Mouse (Mus musculus) liver, embryonic 12.5 days (tissue): Measurements from ENCODE around the gene Dusp10. TPM values are rescaled to one million over a fixed set of nuclear protein-coding genes. Genes with fewer than 3 reads are reported as not detected.

ENCODE experiments used
- ATAC-seq: fragments of 200-750 bp; cut with Nextera tagmentation; 2 replicates; pipeline ENCODE4 v1.8.0; 2017; ENCODE audit warnings: moderate number of reproducible peaks, mild to moderate bottlenecking, moderate library complexity
- H3K27ac ChIP-seq: fragments of 300-500 bp; sonication (generic); 2 replicates; pipeline ENCODE4 v1.5.1; 2016; ENCODE audit warnings: mild to moderate bottlenecking
- H3K27me3 ChIP-seq: fragments of 300-500 bp; sonication (generic); replicated peaks from 2 replicates; pipeline ENCODE4 v1.6.1; 2016; ENCODE audit warnings: mild to moderate bottlenecking, moderate library complexity
- H3K36me3 ChIP-seq: fragments of 300-500 bp; sonication (generic); 2 replicates; pipeline ENCODE4 v1.6.1; 2016; ENCODE audit warnings: mild to moderate bottlenecking, moderate library complexity
- H3K4me1 ChIP-seq: fragments of 300-500 bp; sonication (generic); 2 replicates; pipeline ENCODE4 v1.6.1; 2016
- H3K4me2 ChIP-seq: fragments of 300-500 bp; sonication (generic); 2 replicates; pipeline ENCODE4 v1.6.1; 2016; ENCODE audit warnings: mild to moderate bottlenecking, moderate library complexity
- H3K4me3 ChIP-seq: fragments of 300-500 bp; sonication (generic); 2 replicates; pipeline ENCODE4 v1.5.1; 2016; ENCODE audit warnings: mild to moderate bottlenecking, moderate library complexity
- H3K9ac ChIP-seq: fragments of 300-500 bp; sonication (generic); 2 replicates; pipeline ENCODE4 v1.6.1; 2016; ENCODE audit warnings: mild to moderate bottlenecking, moderate library complexity
- H3K9me3 ChIP-seq: fragments of 300-500 bp; sonication (generic); replicated peaks from 2 replicates; pipeline ENCODE4 v1.6.1; 2016; ENCODE audit warnings: mild to moderate bottlenecking, moderate library complexity
- WGBS: fragments of 180-500 bp; shearing (Covaris S2); methylation state at CpG from one replicate; pipeline ENCODE4 v1.1.7; 2016; ENCODE audit not compliant: insufficient replicate concordance; 5-methylcytosine and 5-hydroxymethylcytosine counted together
- polyA plus RNA-seq: library from polyadenylated mRNA; unstranded; fragments of >200 nt; fragmentation: Nextera tagmentation; extraction: Ambion mirVana; gene quantifications from 2 replicates; pipeline ENCODE4 v1.2.1, GENCODE M21; 2016

The Dusp10 gene
- polyA plus RNA-seq, 1 experiment from 2014 or later, result 4.1 TPM

DNA sequence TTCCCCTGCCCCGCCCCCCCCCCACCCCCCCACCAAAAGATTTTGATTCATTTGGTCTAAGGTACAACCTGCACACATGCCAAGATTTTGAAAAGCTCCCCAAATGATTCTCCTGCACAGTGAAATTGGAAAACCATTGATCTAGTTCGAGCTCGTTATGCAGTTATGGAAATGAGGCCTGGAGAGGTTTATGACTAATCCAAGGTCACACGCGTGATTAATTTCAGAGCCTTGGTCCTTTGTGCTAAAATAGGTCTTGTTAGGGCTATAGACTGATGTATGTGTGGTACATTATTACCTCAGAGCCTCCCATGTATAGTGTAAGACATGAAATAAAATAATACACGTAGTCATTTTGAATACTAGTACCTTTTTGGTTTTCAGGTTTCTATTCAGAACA lies 30.3 kb downstream of the Dusp10 start:
- WGBS, result 71% methylated on average over 6 of the region's 6 CpGs
- Histone ChIP-seq H3K4me1 (peaks cover 21% of the 10 kb centered on the region), H3K36me3 (no peaks in the 10 kb centered on the region; the same call in 1 of the 2 replicates), H3K9me3 (no peaks in the 10 kb centered on the region), H3K4me3 (no peak overlapping the region), H3K27ac (no peak overlapping the region), H3K4me2 (peak overlapping the region; percentile 12; the same call in 1 of the 2 replicates), H3K9ac (no peak overlapping the region), H3K27me3 (no peaks in the 10 kb centered on the region)
- no peak for ATAC-seq

DNA sequence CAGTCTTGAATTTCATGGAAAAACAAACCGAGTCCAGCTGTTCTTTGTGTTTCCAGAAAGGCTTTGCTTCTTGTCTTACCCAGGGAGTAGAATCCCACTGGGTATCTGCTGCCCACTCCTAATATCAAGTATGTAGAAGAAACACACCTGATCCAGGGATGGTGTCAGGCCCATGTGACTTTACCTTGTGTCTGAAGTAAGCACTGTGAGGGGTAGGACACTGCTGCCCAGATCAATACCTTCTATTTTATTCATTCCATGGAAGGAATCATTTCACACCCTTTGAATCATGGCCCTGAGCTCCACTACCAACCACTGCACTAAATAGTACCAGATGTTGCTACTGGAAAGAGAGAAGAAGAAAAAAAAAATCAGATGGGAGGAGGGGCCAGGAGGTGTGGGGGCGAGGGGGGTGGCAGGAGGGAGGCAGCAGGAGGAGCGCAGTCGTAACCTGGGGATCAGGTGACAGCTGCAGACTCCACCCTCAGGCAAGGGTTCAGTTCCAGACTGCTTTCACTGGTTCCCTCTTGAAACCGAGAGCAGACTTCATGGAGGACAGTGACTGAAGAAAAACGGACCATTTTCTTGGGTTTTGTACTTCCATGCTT lies 33.1 kb downstream of the Dusp10 start:
- H3K4me1 ChIP-seq, result peaks cover 26% of the 10 kb centered on the region
- no peak overlapping the region for H3K27ac ChIP-seq
- no peaks in the 10 kb centered on the region for H3K9me3 ChIP-seq
- ATAC-seq, result no peak
- no peak overlapping the region for H3K9ac ChIP-seq
- WGBS, result 64% methylated on average over 6 of the region's 6 CpGs
- H3K4me2 ChIP-seq, result no peak overlapping the region
- H3K27me3 ChIP-seq, result no peaks in the 10 kb centered on the region
- H3K4me3 ChIP-seq, result no peak overlapping the region
- no peaks in the 10 kb centered on the region for H3K36me3 ChIP-seq

- no peak for ATAC-seq
- 72% methylated on average over 9 of the region's 9 CpGs for WGBS
- Histone ChIP-seq H3K27ac (no peak overlapping the region), H3K9ac (no peak overlapping the region), H3K36me3 (no peaks in the 10 kb centered on the region), H3K4me3 (no peak overlapping the region), H3K4me1 (peaks cover 31% of the 10 kb centered on the region), H3K9me3 (no peaks in the 10 kb centered on the region), H3K4me2 (no peak overlapping the region), H3K27me3 (no peaks in the 10 kb centered on the region)
Measured at GRCm38 (mm10) chr1:184047818-184048217, 34.7 kb downstream of the Dusp10 start.

DNA sequence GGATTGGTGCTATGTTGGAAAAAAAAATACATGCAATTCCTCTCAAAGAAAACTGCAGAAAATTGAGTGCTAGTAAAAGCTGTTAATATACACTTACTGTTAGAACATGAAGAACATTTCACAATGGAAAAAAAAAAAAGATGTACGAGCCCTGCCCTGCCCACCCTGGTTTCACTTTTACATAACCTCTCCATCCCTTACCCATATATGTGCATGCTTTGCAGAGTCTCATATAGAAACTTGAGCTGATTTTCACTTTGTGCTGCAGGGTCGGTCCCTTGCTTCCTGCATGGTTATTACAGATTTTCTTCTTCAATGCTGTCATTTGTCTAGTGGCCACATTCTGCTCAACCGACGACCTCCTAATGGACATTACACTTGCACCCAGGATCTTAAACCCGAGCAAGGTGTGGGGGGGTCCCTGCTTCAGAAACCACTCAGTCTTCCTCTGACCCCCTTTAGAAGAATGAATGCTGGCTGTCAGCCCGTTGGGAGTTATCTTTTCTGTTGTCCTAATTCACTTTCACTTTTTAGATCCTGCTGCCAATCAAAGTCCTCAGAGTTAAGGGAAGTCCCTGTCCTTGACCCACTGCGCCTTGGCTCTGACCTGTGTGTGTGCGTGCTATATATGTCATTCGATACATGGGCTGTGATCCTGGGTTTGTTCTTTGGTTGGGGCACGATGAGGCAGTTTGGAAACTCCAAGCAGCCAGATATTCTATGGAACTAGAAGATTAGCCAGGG lies 35.7 kb downstream of the Dusp10 start:
- Histone ChIP-seq H3K9ac (no peak overlapping the region), H3K27me3 (no peaks in the 10 kb centered on the region), H3K9me3 (no peaks in the 10 kb centered on the region), H3K4me3 (no peak overlapping the region), H3K27ac (no peak overlapping the region), H3K36me3 (no peaks in the 10 kb centered on the region), H3K4me1 (peaks cover 30% of the 10 kb centered on the region), H3K4me2 (peak overlapping the region; percentile 11; the same call in 1 of the 2 replicates)
- no peak for ATAC-seq
- WGBS, result 54% methylated on average over 10 of the region's 10 CpGs

- WGBS, result 48% methylated on average over 1 of the region's 1 CpGs
Measured at GRCm38 (mm10) chr1:184051286-184051685, 38.2 kb downstream of the Dusp10 start.

GRCm38 (mm10) chr1:184051824-184052223 lies 38.7 kb downstream of the Dusp10 start:
- no peaks in the 10 kb centered on the region for H3K36me3 ChIP-seq
- 56% methylated on average over 6 of the region's 6 CpGs for WGBS
- no peak overlapping the region for H3K4me2 ChIP-seq
- H3K27me3 ChIP-seq, result no peaks in the 10 kb centered on the region
- ATAC-seq, result no peak
- H3K9me3 ChIP-seq, result no peaks in the 10 kb centered on the region
- peaks cover 25% of the 10 kb centered on the region for H3K4me1 ChIP-seq
- H3K4me3 ChIP-seq, result no peak overlapping the region
- H3K9ac ChIP-seq, result no peak overlapping the region
- no peak overlapping the region for H3K27ac ChIP-seq

More at GRCm38 (mm10) chr1:184051286-184051685, 38.2 kb downstream of the Dusp10 start:
- Histone ChIP-seq H3K27me3 (no peaks in the 10 kb centered on the region), H3K4me2 (no peak overlapping the region), H3K4me3 (no peak overlapping the region), H3K9me3 (no peaks in the 10 kb centered on the region), H3K27ac (no peak overlapping the region), H3K9ac (no peak overlapping the region), H3K4me1 (peaks cover 25% of the 10 kb centered on the region), H3K36me3 (no peaks in the 10 kb centered on the region)
- ATAC-seq, result no peak

DNA sequence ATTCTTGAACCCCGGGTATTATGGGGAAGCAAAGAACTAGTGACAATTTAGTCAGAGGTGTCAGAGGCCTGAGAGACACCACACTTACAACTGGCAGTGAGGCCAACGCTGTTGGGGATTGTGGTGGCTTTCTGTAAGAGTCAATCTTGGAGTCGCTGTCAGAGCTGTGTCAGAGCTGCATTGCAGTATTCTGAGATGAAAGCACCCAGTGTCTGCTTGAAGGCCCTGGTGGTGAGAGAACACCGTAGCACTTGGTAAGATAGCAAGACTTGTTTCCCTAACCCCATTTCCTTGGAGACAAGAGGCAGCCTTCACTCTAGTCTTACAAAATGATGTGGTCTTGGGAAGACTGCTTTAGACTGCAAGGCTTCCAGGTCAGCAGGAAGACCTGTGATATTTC lies 39.2 kb downstream of the Dusp10 start:
- H3K4me3 ChIP-seq, result no peak overlapping the region
- no peak for ATAC-seq
- H3K27ac ChIP-seq, result no peak overlapping the region
- no peaks in the 10 kb centered on the region for H3K9me3 ChIP-seq
- no peak overlapping the region for H3K9ac ChIP-seq
- 57% methylated on average over 4 of the region's 4 CpGs for WGBS
- no peaks in the 10 kb centered on the region for H3K27me3 ChIP-seq
- H3K4me1 ChIP-seq, result peaks cover 27% of the 10 kb centered on the region
- H3K4me2 ChIP-seq, result no peak overlapping the region
- H3K36me3 ChIP-seq, result no peaks in the 10 kb centered on the region

DNA sequence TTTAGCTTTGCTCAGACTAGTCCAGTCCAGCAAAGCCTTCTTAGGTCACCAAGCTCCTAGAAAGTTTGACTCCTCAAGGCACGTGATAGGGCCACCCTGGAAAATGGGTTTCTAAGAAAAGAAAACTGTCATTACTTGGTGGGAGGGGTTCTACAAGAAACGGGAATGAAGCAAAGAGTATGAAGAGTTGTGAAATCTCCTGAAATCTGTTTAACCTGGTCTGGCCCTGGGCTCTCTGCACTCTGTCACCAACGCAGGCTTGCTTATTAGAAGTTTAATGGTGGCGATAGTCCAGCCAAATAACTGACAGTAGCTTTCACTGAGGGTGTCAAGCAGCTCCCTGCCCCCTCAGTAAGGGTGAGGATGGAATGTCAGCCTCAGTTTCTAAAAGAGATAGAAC lies 40.0 kb downstream of the Dusp10 start:
- Histone ChIP-seq H3K4me2 (no peak overlapping the region), H3K9me3 (no peaks in the 10 kb centered on the region), H3K36me3 (no peaks in the 10 kb centered on the region), H3K4me1 (peaks cover 35% of the 10 kb centered on the region), H3K4me3 (no peak overlapping the region), H3K27me3 (no peaks in the 10 kb centered on the region), H3K27ac (no peak overlapping the region), H3K9ac (no peak overlapping the region)
- ATAC-seq, result no peak
- 60% methylated on average over 4 of the region's 4 CpGs for WGBS

- Histone ChIP-seq H3K4me3 (no peak overlapping the region), H3K4me1 (peaks cover 34% of the 10 kb centered on the region), H3K9ac (no peak overlapping the region), H3K4me2 (no peak overlapping the region), H3K27ac (no peak overlapping the region), H3K9me3 (no peaks in the 10 kb centered on the region), H3K27me3 (no peaks in the 10 kb centered on the region), H3K36me3 (no peaks in the 10 kb centered on the region)
- ATAC-seq, result no peak
- WGBS, result 67% methylated on average over 4 of the region's 4 CpGs
Measured at GRCm38 (mm10) chr1:184053711-184054110, 40.6 kb downstream of the Dusp10 start.

GRCm38 (mm10) chr1:184054176-184054575 lies 41.1 kb downstream of the Dusp10 start:
- no peaks in the 10 kb centered on the region for H3K36me3 ChIP-seq
- H3K4me3 ChIP-seq, result no peak overlapping the region
- ATAC-seq, result no peak
- H3K9me3 ChIP-seq, result no peaks in the 10 kb centered on the region
- WGBS, result 76% methylated on average over 2 of the region's 2 CpGs
- no peak overlapping the region for H3K9ac ChIP-seq
- H3K27me3 ChIP-seq, result no peaks in the 10 kb centered on the region
- H3K27ac ChIP-seq, result no peak overlapping the region
- H3K4me2 ChIP-seq, result no peak overlapping the region
- peaks cover 29% of the 10 kb centered on the region for H3K4me1 ChIP-seq

DNA sequence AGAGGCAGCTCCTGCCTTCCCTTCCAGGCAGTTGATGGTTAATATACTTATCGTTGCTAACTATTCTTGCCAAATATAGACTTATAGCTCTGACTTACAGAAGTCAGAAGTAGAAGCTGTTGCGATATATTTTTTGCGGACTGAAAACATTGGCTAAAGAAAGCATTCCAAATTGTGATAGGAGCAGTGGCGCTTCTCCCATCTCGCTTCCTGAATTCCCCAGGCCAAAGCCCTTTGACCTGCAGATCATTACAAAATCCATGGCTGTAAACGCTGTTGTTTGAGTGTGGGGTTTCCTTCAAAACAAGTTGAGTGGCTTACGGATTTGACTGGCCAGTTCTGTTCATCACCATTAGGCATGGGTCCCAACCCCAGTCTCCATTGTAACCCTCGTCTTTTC lies 45.1 kb downstream of the Dusp10 start:
- Histone ChIP-seq H3K27ac (no peak overlapping the region), H3K4me3 (no peak overlapping the region), H3K4me2 (no peak overlapping the region), H3K27me3 (no peaks in the 10 kb centered on the region), H3K9ac (no peak overlapping the region), H3K36me3 (no peaks in the 10 kb centered on the region), H3K4me1 (peaks cover 21% of the 10 kb centered on the region), H3K9me3 (no peaks in the 10 kb centered on the region)
- ATAC-seq, result no peak
- 72% methylated on average over 8 of the region's 8 CpGs for WGBS

GRCm38 (mm10) chr1:184059814-184060213 lies 46.7 kb downstream of the Dusp10 start:
- H3K36me3 ChIP-seq, result no peaks in the 10 kb centered on the region
- 69% methylated on average over 3 of the region's 3 CpGs for WGBS
- H3K9ac ChIP-seq, result no peak overlapping the region
- H3K4me2 ChIP-seq, result no peak overlapping the region
- H3K27ac ChIP-seq, result no peak overlapping the region
- no peak overlapping the region for H3K4me3 ChIP-seq
- H3K27me3 ChIP-seq, result no peaks in the 10 kb centered on the region
- peaks cover 21% of the 10 kb centered on the region for H3K4me1 ChIP-seq
- no peaks in the 10 kb centered on the region for H3K9me3 ChIP-seq
- ATAC-seq, result no peak
